Mouse (Mus musculus): ENCODE data around the gene Gpatch2.

Gpatch2 gene

GRCm38 (mm10) chr1:187366806-187367205 lies 151.5 kb downstream of the Gpatch2 start:
- DNase-seq (ENCODE audit: low read depth, low spot score): peak; percentile 3

GRCm38 (mm10) chr1:187369049-187369448 lies 153.7 kb downstream of the Gpatch2 start:
- no peak for DNase-seq (ENCODE audit: low read depth, low spot score)

DNA sequence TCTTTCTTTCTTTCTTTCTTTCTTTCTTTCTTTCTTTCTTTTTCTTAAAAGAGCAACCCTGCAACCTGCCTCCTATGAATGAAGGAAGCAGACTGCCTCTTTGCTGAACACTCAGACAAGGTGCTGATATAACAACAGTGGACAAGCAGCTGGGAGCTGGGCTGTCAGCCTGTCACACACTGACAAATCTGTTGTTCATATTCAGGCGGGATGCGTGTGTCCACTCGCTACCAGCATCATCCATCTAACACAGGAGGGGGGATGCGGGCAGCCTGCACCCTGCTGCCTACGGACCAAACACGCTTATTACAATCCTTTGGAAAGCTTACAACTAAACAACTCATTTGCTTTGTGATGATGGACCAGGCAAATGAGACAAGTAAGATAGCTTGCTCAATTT lies 158.2 kb downstream of the Gpatch2 start:
- no peak for DNase-seq (ENCODE audit: low read depth, low spot score)

- no peak for DNase-seq (ENCODE audit: low read depth, low spot score)
Observed at GRCm38 (mm10) chr1:187374418-187374817, 159.1 kb downstream of the Gpatch2 start.

DNA sequence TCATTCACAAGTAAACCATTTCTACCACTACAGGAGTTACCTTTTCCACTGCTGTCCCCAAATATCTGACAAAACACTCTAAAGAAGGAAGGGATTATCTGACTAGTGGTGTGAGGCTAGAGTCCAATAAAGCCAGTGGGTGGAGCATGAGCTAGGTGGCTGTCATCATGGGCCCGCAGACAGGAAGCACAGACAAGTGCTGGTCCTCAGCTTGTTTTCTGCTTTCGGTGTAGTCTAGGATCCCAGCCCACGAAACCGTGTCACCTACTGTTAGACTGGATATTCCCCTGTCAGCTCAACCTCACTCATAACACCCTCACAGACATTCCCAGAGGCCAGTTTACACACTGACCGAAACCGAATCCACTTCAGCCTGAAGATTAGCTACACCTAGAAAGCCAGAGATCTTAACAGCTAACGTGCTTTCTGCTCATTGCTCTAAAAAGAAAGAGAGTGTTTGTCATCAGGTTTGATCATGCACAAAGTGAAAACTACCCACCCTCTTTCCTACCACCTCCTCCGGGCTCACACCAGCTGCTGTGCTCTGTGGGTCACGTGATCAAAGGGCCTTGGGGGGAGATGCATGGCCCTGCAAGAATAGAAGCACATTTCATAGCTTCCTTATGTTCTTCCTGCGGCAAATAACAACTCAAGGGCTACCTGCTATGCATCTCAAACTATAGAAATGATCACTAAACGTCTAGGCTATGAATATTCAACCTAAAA lies 161.8 kb downstream of the Gpatch2 start:
- no peak for DNase-seq (ENCODE audit: low read depth, low spot score)

DNA sequence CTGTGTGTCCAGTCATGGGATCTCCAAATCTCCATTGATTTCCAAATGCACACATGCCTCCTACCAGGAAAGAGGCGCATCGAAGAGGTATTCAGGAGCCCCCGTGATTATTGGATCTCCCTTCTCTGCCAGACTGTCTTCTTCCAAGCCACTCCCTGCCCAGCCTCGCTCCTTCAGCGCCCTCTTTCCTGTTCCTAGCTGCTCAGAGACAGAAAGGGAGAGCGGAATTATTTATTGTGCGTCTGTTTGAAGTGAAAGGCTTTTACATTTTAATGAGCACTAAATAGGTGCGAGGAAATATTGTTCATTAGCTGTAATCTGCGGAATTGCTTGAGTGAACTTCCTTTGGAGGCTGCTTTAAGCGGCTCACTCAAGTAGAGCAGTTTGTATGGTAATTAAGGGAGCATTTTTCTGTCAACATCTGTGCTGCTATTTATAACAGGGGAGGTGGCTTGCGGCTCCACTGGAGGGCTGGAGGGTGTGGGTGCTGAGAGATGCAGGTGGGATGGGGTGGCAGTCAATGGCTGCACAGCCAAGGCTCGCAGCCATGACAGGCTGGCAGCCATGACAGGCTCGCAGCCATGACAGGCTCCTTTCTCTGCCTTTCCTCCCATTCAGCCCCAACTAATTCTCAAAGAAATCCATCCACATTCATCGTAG lies 162.7 kb downstream of the Gpatch2 start:
- no peak for DNase-seq (ENCODE audit: low read depth, low spot score)

DNA sequence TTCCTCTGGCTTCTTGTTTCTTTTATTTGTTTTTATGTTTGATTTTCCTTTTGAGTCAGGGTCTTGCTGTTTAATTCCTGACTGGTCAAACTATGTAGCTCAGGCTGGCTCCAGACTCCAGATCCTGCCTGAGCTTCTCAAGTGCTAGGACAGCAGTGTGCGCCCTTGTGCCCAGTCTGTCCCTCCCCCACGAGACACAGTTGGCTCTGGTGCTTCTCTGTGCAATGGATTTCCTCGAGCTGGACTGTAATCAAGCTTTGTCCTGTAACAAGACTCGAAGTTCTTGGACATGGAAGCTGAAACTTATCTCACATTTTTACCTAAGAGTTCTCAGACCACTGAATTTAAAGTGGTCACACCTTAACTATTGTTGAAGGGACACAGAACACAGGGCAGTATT lies 174.2 kb downstream of the Gpatch2 start:
- DNase-seq (ENCODE audit: low read depth, low spot score): no peak

- DNase-seq (ENCODE audit: low read depth, low spot score): no peak
Observed at GRCm38 (mm10) chr1:187400834-187401233, 185.5 kb downstream of the Gpatch2 start.

Measured in 3T3-L1 (cell line).